Mouse (Mus musculus): ENCODE results near the gene Smurf1. TPM values are rescaled to one million over a fixed set of nuclear protein-coding genes. Genes with fewer than 3 reads are reported as not detected.

The Smurf1 gene
- 10 to 100 TPM; 27.6 to 36.2 TPM for total RNA-seq (2021)
- long read RNA-seq, experiment 1, full-length matches to known transcripts: 19 of 36 reads
- long read RNA-seq, experiment 1, partial matches to known transcripts: 4 of 36 reads
- long read RNA-seq, experiment 1, other reads (novel, unspliced or antisense): 13 of 36 reads
- long read RNA-seq, experiment 2, full-length matches to known transcripts: 5 of 11 reads
- long read RNA-seq, experiment 2, partial matches to known transcripts: 2 of 11 reads
- long read RNA-seq, experiment 2, other reads (novel, unspliced or antisense): 4 of 11 reads

DNA sequence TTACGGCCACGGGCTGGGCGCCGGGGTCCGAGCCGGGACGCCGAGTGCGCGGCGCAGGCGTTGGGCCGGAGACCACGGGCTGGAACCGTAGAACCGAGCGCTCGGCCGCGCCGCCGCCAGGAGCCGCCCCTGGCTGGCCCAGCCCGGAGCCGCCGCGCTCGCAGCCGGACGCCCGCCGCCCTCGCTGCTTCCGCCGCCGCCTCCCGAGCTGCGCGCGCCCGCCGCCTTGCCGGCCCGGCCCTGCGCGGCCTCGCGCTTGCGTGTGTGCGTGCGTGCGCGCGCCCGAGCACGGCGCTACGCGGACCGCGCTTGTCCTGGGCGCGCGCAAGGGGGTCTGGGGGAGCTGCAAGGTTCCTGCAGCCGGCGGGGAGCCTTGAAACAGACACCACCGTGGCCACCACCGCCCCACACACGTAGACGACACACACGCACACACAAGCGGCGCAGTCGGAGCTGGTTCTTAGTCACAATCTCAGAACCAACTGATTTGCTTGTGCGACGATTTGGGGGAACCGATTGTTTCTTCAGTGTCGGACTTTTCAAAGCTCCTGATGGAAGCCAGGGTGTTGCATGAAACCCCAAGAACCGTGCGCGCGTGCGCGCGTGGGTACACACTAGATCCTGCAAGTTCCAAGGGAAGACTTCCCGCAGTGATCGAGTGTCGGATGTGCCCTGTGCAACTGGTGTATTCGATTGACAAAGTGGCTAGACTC is at the start of gene Smurf1:
Gene Smurf1 (minus strand): TSS at position 209 of the 713 bp plus-strand sequence.
- DNase-seq: peak; percentile 85 to 90

DNA sequence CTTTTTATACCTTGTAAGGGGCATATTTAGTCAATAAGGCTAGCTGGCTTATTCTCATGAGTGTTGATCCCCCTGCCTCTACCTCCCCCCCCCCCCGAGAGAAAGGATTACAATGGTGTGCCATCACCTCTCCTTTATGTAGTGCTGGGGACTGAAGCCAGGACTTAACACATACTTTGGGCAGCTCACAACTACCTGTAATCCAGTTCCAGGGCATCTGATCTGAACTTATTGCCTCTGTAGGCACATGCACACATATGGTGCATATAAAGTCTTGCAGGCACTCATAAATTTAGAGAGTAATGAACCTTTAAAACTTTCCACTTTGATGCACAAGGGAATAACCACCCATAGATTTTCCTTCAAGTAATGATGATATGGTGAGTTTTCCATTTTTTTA is 48.6 kb upstream of the Smurf1 start:
- DNase-seq: no peak

DNA sequence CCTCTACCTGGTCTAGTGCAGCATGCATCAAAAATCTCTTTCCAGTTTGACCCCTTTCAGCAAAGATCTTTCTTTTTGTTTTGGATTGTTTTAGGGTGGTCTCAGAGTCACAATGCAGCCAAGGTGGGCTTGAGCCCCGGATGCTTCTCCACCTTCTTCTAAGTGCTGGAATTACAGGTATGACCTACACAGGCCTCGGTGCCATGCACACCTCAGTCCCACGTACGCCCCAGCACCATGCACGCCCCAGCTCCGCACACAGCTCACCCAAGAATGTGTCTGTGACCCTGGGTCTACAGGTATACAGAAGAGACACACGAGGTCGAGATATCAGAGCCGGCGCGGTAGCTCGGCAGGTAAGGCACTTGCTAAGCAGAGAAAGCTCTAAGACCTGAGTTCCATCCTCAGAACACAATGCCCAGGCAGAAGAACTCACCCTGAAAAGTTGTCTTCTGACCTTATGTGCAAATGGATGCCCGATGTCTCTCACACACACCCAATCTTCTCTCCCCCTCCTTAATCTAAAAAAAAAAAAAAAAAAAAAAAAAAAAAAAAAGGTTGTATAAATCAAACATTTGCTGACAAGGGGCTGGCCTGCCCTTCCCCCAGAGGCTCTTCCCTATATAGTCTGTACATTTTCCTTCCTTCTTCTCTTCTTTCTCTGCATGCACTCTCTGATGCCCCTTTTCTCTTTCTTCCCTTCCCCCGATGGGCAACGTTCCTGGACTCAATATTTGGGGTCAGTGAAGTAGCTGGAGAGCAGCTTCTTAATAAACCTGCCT is 43.4 kb upstream of the Smurf1 start:
- DNase-seq: no peak

DNA sequence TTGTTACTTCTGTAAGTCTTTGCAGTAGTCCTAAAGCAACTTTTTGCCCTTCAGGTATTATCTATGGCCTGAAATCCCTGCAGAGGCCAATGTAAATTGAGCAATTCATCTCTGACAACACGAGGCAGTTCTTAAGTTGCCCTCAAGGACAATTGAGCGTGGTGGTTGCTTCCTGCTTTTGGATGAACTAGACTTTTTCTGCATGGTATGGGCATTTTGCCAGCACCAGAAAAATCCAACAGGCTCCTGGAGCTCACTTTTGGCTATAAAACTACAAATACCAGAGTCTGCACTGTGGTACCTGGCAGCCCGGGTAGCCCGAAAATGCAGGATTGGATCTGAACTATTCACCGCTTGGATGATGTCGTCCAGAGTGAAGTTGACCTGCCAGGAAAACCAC is 39.9 kb upstream of the Smurf1 start:
- DNase-seq: no peak

DNA sequence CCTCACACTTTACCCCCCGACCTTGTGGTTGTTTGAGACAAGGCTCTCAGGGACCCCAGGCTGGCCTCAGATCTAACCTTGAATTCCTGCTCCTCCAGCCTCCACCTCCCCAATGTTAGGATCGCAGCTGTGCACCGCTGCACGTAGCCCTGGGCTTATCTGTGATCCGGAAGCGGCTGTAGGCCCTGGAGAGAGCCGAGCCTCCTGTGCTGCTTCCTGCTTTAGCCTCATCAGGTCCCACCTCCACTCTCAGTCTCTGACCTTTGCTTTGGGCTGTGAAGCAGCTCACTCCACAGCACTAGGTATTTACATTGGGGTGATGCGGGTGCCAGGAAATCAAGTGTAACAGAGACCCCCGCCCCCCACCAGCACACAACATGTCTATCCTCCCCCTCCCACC is 38.8 kb upstream of the Smurf1 start:
- DNase-seq: no peak

DNA sequence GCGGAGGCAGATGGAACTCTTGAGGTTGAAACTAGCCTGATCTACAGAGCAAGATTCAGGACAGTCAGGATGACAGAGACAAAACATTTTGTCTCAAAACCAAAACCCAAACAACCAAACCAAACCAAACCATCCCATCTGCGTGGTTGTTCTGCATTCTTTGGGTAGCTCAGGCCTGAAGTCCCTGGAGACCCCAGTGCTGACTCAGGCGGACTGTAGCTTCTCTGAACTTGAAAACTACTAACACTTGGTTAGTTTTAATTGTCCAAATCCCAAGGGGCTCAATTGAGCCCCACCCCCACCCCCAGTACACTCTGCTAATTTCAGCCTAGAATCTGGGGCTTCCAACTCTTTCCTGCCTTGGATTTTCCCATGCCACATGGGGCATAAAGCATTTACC is 37.7 kb upstream of the Smurf1 start:
- no peak for DNase-seq

DNA sequence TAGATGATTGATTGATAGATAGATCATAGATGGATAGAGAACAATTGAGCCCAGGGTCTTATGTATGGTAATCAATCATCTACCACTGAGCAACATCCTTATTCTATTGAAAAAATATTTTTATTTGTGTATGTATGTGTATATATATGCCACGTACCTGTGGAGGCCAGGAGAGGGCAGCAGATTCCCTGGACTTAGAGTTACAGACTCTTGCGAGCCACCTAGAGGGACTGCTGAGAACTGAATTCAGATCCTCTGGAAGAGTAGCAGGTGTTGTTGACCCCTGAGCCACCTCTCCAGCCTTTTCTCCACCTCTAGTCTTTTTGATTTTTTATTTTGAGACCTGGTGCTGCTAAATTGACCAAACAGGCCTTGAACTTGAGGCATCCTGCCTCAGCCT is 32.8 kb upstream of the Smurf1 start:
- DNase-seq: no peak

DNA sequence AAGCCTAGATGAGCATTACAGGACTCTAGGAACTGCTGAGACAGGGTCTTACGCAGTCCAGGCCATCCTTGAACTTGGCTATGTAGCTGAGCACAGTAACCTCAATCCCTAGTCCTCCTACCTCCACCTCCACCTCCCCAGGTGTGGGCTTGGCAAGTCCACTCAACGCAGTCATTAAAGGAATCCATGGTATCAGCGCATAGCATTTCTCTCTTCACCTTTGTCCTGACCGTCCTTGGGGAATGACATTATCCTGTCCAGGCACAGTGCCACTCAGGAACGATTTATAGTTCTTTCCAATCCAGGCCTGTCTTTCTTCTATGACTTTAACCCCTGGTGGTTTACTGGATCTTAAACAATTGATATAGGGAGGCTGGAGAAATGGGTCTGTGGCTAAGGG is 24.8 kb upstream of the Smurf1 start:
- DNase-seq: no peak

DNA sequence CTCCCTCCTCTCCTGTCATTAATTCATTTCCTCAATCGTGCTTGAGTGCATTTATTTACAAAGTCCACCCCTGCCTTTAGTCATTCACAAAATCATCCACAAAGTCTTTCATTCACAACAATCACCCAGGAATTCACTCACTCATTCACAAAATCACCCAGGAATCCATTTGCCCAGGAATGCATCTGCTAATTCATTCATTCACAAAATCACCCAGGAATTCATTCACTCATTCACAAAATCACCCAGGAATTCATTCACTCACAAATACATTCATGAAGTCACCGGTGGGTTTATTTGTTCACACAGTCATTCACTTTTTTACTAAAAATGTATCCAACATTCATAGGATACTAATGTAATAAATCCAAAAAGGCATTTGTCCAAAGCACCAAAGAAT is 24.4 kb upstream of the Smurf1 start:
- no peak for DNase-seq

DNA sequence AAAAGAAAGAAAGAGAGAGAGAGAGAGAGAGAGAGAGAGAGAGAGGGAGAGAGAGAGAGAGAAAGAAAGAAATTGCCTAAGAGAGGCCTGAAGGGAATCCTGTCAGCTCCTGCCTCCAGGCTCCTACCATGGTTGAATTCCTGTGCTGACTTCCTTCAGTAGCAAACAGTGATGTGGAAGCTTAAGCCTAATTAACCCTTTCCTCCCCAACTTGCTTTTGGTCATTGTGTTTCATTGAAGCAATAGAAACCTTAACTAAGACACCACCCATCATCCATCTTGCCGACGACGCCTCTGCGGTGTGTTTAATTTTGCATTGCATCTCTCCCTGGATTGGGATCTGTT is 23.4 kb upstream of the Smurf1 start:
- DNase-seq: no peak

DNA sequence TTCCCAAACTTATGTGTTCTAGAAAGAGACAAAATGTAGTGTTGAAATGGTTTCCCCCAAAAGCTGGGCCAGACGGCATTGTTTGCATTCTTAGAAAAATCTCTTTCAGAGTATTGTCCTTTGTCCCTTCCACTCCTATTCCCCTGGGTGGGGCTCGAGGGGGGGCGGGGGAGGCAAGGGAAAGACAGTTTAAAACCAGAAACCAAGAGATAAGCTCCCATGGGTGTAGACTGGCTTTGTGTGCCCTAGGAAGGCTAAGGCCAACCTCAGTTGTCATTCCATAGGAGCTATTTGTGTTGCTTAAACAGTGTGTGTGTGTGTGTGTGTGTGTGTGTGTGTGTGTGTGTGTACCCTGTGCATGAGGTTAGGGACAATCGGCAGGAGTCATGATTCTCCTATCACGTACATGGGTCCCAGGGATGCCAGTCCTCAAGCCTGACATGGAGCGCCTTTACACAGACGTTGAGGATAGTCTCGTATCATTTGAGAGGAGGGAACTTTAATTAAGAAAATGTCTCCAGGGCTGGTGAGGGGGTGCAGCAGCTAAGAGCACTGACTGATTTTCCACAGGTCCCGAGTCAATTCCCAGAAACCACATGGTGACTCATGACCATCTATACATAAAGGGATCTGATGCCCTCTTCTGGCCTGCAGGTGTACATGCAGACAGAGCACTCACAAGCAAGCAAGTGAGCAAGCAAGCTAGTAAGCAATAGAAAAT is 22.9 kb upstream of the Smurf1 start:
- DNase-seq: peak; percentile 60 to 64

DNA sequence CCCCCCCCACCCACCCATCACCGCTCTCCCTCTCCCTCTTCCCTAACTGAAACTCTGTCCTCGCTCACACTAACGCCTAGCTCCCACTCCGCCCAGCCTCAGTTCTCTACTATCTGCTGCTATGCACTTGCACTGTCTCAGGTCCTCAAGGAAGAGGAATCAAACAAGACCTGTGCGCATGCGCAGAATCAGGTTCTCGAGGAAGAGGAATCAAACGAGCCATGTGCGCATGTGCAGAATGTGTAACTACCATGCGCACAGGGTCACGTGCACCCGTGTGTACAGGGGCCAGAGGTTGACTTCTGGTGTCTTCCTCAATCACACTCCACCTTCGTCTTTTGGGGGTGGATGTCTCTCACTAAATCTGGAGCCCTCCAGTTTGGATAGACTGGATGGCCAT is 21.9 kb upstream of the Smurf1 start:
- no peak for DNase-seq

DNA sequence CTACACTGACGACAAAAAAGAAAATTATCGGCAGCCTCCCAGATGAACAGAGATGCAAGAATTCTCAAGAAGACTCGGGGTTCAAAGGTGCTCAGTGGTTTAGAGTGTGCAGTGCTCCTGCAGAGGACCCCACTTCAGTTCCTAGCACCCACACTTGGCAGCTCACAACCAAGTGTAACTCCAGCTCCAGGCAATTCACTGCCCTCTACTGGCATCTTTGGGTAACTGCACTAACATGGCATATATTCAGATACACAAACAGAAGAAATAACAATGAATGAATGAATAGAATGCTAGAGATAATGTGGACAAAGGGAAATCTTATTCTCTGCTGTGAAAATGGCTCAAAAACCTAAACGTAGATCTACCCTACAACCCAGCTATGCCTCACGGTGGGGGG is 19.2 kb upstream of the Smurf1 start:
- no peak for DNase-seq

DNA sequence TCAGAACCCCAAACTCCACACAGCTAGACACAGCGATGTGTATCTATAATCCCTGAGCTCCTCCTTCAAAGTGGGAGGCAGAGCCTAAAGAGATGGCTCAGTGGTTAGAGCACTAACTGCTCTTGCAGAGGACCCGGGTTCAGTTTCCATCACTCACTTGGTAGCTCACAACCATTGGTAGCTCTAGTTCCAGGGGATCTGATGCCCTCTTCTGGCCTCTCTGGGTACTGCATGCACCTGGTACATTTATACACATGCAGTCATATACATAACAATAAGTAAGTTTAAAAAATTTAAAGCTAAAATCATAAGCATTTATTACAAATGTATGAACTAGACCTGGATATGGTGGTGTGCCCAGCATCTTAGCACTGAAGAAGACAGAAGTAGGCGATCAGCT is 17.6 kb upstream of the Smurf1 start:
- DNase-seq: no peak

DNA sequence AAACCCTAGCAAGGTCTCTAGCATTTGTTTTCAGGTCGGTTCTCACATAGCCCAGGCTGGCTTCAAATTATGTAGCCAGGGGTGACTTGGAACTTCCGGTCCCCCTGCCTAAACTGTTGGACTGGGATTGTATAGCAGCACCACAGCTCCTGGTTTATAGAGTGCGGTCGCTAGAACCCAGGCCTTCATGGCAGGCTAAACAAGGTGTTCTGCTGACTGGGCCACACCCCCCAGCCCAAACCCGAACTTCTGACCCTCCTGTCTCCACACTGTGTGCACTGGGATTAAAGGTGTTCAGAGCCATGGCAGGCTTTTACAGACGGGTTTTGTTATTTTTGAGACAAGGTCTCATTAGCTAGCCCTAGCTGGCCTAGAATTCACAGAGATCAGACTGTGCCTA is 13.5 kb upstream of the Smurf1 start:
- no peak for DNase-seq

DNA sequence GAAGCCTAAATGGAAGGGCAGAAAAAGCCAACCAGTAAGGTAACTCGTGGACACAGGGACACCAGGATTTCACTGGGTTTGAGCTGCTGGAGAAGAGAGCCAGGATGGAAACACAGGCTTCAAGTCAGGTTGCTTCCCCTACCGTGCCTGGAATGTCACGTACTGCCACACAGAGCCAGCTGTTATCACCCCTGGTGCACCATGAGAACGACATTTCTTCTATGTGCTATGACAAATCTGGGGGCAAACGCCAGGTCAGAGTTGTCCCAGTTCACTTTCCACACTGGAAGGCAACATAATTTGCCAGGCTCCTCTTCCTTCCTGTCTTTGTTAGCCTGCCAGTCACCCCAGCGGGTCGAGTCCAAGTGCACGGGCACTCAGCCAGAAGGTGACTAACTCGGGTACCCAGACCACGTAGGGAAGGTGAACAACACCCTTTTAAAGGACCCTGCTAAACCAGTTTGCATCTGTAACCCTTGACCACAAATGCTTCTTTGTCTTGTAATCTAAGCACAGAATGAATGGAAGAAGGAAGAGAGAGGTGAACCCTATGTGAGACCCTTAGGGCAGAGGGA is 13.0 kb upstream of the Smurf1 start:
- peak; percentile 47 to 50 for DNase-seq

DNA sequence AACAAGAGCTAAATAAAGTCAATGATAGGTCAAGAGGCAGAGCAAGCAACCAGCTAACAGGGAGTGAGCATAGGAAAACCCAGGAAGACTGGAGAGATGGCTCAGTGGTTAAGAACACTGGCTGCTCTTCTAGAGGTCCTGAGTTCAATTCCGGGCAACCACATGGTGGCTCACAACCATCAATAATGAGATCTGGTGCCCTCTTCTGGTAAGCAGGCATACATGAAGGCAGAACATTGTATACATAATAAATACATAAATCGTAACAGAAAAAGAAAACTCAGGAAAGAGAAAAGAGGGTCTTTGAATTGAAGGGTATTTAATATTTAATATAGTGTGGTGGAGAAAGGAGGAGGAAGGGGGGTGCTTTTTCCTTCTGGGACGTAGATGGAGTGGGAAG is 5.6 kb upstream of the Smurf1 start:
- DNase-seq: no peak

DNA sequence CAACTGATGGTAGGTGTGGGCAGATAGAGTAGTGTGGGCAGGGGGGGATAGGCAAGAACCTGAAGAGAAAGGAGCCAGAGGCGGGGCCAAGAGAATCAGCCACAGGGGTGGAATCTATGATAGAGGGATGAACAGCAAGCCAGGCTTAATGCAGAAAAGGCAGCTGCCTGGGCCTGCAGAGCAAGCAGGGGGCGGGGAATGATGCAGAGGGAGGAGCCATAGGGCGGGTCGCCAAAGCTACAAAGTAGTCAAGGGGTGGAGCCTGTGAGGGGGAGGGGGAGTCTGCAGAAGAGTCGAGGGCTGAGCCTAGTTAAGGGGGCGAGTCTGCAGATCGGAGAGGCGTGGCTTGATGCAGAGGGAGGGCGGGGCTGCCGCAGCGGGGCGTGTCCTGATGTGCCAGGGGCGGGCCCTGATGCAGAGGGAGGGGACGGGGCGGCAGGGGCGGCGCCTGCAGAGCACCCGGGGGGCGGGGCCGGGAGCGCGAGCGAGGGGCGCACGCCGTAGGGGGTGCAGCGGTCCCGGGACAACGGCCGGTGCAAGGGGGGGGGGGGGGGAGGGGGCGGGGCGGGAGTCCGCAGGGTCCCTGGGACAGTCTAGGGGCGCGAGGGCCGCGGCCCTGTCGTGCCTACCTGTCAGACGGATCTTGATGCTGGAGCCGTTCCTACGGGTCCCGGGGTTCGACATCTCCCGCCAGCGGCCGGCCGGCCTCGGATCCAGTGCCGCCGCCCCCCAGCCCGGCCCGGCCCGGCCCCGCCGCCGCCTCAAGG is 592 bp downstream of the Smurf1 start:
- DNase-seq: peak; percentile 88 to 89

DNA sequence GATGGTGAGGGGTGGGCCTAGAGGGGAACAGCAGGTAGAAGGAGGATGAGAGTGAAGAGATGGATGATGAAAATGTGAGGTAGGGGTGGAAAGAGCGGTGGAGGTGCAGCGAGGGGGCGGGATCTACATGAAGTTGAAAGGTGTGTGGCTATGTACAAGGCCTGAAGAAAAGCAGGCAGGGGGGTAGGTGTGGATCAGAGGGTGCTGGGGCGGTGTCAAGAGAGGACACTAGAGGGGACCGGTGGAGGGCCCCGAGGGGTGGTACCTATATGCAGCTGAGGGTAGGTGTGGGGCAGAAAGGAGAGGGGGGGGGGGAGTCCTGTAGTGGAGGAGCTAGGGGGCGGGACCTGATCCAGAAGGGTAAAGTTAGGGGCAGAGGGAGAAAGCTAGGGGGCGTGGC is 1.2 kb downstream of the Smurf1 start:
- no peak for DNase-seq

DNA sequence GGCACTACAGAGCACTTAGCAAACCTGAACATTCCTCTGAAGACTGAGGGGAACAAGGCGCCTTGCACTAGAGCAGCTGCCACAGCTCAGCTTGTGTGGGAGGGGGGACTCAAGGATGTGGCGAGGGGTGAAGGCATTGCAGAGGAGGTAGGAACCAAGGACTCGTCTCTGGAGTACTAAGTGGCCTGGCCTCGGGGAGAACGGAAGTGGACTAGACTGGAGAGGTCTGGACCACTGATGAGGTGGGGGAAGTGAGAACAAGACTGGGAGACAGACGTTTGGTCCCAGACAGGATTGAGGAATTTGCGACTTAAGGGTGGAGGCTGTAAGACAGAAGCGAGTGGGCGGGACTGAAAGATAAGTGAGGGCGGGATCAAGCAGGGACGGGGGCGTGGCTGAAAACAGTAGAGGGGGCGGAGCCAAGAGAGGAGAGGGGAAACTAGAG is 1.8 kb downstream of the Smurf1 start:
- DNase-seq: peak; percentile 70 to 82

DNA sequence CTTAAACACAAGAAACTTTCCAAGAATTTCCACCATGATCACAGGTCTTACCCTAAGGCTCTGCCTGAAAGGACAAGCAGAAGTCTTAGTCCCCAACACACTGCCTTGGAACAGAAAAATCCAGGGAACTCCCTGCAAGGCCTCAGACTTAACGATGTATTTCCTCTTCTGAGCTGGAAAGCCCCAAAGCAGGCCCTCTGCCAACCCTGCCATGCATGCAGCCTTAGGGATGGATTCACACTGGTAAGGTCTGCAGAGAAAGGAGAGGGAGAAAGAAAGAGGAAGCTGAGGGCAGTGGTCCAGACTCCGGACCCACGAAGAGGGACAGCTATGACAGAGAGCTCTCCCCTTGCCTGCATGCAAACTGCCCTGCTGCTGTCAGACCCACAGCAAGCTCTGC is 2.2 kb downstream of the Smurf1 start:
- peak; percentile 39 to 46 for DNase-seq

DNA sequence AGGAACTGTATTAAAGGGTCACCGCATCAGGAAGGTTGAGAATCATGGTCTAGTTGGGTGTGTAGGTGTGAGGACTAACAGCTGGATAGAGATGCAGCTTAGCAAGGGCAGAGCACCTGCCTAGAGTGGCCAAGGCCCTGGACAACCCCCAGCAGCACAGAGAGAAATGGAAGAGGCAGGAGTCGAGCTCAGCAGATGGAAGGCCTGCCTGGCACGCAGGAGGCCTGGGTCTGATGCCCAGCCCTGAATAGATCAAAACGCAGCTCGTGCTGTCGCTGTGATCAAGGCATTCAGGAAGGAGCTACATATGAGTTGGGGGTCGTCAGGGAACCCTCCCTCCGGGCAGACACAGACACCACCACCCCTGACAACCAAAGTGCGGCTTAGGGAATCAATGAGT is 7.4 kb downstream of the Smurf1 start:
- DNase-seq: peak in 1 of 2 experiments; percentile 1

Measured in heart, adult 18-20 months (tissue).